Mouse (Mus musculus): ENCODE measurements around the gene Sec14l2. TPM values are rescaled to one million over a fixed set of nuclear protein-coding genes. Genes with fewer than 3 reads are reported as not detected.
A peak's percentile ranks its signal among the peaks of the same experiment; 100 is the strongest.

Sec14l2 gene
- polyA plus RNA-seq, 1 experiment from 2014 or later, result 1.5 TPM

DNA sequence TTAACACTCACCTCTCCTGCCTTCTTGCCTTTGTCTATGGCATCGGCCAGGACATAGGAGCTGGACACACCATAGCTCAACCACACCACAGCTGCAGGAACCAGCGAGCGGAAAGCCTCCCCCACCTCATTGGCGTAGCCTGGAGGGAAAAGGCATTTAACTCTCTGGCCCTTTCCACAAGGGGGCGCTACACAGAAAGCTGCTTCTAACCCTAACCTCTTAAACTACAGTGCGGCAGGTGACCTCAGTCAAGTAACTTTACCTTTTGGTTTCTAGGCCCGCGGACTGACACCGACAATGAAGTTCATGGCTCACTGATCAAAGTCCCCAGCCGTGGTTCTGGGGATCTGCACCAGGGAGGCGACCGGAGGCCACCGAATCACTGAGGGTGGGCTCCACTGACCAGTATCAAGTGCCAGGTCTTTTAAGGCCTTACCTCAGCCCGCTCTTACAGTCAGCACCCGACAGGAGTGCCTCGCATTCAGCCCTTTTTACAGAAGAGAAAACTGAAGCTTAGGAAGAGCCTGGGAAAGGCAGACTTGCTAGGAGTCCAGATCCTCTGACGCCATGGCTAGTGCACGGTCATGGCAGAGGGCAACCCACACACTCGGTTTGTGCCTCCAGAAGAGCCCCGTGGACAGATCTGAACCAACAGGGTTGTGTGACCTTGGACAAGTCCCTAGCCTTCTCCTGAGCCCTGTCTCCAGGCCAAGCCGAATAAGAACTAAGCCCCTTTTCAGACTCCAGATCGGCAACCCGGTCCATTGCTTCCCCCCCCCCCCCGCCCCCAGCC lies 28.6 kb downstream of the Sec14l2 start:
- peak overlapping the region; percentile 53 for H3K4me3 ChIP-seq
- peak overlapping the region; percentile 82 for H3K4me2 ChIP-seq
- no peaks in the 10 kb centered on the region for H3K9me3 ChIP-seq (replicated peaks)
- no peak for ATAC-seq
- peak overlapping the region; percentile 78; the same call in 1 of the 2 replicates for H3K27ac ChIP-seq
- 5% methylated on average over 22 of the region's 24 CpGs for WGBS
- peaks cover 29% of the 10 kb centered on the region for H3K4me1 ChIP-seq
- no peaks in the 10 kb centered on the region for H3K27me3 ChIP-seq
- peaks cover 8% of the 10 kb centered on the region; the same call in 1 of the 2 replicates for H3K36me3 ChIP-seq (ENCODE audit: poor library complexity, severe bottlenecking)
- H3K9ac ChIP-seq, result peak overlapping the region; percentile 64

DNA sequence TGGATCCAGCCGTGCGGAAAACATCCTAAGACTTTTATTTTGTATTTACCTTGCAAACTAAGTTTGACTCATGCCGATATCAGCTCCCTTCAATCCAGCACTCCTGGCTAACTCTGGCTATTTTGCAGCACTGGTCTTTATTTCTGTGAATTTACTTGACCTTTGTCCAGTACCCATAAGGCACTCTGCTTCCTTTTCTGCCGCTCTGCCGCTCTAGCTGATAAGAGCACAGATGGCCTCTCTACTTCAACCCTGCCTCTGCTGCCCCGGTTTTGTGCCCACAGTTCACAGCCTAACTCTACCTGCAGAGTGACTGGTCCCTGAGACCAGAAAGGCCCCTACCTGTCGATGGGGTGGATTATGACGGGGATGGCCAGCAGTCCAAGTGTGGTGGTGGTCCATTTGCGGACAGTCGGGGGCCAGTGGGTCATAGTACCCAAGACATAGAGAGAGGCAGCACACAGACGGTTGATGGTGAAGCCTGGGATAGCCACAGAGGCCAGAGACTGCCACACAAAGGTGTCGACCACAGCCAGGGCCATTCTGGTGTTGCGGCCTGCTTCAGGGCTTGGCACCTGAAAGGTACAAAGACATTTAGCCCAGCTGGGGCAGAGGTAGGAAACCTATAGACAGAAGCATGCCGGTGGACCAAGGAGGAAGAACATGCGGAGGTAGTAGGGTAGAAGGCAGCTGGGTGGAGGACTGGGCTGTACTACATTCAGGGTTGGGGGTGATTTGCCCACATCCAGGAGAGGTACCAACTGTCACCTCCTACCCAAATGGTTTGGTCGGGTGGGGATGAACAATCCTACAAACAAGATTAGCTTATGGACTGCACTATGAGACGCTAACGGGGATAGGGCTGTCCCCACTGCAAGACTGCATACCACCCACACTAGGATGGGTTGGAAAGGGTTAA lies 29.5 kb downstream of the Sec14l2 start:
- 85% methylated on average over 18 of the region's 18 CpGs for WGBS
- no peak overlapping the region for H3K4me3 ChIP-seq
- H3K9ac ChIP-seq, result peak overlapping the region; percentile 26; the same call in 1 of the 2 replicates

DNA sequence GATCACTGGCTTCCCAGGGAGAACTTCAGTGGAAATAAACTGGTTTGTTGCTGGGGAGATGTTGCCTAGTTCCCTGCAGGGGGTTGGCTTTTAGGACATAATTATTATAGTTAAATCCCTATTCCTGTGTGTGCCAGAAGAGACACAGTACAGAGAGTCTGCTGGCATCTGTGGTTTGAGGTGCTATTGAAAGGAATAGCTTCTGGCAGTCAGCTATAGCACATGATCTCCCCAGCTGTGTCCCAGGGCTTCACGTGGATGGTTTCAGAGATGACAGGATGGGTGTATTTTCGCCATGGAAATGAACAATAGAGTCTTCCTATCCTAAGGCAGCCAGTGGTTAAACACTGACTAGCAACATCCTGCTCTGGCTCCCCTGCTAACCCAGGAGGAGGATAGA lies 35.9 kb downstream of the Sec14l2 start:
- peaks cover 8% of the 10 kb centered on the region; the same call in 1 of the 2 replicates for H3K36me3 ChIP-seq (ENCODE audit: poor library complexity, severe bottlenecking)
- no peak overlapping the region for H3K27ac ChIP-seq
- H3K9me3 ChIP-seq (replicated peaks), result no peaks in the 10 kb centered on the region
- no peaks in the 10 kb centered on the region for H3K27me3 ChIP-seq
- H3K4me1 ChIP-seq, result no peaks in the 10 kb centered on the region
- no peak for ATAC-seq
- no peak overlapping the region for H3K9ac ChIP-seq
- H3K4me2 ChIP-seq, result no peak overlapping the region
- no peak overlapping the region for H3K4me3 ChIP-seq
- 53% methylated on average over 2 of the region's 2 CpGs for WGBS

More for the DNA sequence above, 29.5 kb downstream of the Sec14l2 start:
- Histone ChIP-seq H3K27ac (no peak overlapping the region), H3K9me3 (replicated peaks) (no peaks in the 10 kb centered on the region), H3K27me3 (no peaks in the 10 kb centered on the region), H3K4me2 (peak overlapping the region; percentile 82), H3K36me3 (ENCODE audit: poor library complexity, severe bottlenecking) (peaks cover 8% of the 10 kb centered on the region; the same call in 1 of the 2 replicates), H3K4me1 (peaks cover 29% of the 10 kb centered on the region)
- ATAC-seq, result no peak

DNA sequence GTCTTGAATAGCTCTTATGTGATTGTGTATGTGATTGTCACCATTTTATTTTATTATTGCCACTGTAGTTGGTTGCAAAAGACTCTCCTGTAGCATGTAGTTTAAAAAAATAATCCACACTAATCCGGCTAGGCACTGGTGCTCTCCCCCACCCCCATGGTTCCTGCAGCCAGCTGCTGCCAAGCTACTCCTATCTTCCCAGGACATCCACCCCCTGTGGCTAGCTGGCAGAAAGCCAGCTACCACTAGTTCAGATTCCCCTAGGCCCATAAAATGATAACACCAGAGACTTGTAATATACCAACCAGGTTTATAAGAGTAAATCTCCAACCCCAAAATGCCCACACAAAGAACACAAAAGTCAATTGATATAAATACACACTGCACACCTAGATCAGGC lies 37.0 kb downstream of the Sec14l2 start:
- H3K9me3 ChIP-seq (replicated peaks), result no peaks in the 10 kb centered on the region
- H3K27ac ChIP-seq, result no peak overlapping the region
- ATAC-seq, result no peak
- no peaks in the 10 kb centered on the region for H3K4me1 ChIP-seq
- peaks cover 7% of the 10 kb centered on the region; the same call in 1 of the 2 replicates for H3K36me3 ChIP-seq (ENCODE audit: poor library complexity, severe bottlenecking)
- H3K9ac ChIP-seq, result no peak overlapping the region
- WGBS, result 66% methylated on average over 1 of the region's 1 CpGs
- H3K4me3 ChIP-seq, result no peak overlapping the region
- H3K4me2 ChIP-seq, result no peak overlapping the region
- no peaks in the 10 kb centered on the region for H3K27me3 ChIP-seq

DNA sequence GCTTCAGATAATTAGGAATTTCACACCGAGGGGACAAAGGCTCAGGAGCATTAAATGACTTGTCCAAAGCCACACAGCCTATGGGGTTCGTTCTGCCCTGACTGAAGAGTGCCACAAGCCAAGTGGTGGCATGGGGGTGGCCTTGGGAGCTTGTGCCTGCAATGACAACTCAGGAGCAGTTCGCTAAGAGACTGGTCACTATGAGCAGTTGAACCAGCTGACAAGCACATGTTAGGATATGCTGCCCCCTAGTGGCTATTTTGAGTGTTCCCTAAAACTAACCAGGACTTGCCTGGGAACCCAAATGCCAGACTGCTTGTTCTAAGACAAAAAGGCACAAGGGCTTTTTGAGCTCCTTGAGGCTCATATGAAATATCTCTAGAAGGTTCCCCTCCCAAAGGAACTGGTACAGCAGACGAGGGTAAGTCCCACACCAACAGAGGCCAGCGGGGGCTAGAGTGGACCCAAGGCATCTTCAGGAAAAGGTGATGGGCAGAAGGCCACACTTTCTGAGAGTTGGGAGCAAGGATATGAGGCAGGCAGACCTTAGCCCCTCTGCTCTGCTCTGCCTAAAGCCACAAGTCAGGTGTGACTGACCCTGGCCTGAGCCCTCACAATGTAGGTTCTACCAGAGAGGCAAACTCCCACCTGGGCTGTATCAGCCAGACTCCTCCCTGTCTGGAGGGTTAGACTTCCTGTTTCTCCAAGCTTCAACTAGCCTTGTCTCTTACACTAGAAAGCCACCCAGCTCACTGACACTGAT lies 39.7 kb downstream of the Sec14l2 start:
- Histone ChIP-seq H3K9ac (no peak overlapping the region), H3K9me3 (replicated peaks) (no peaks in the 10 kb centered on the region), H3K36me3 (ENCODE audit: poor library complexity, severe bottlenecking) (no peaks in the 10 kb centered on the region), H3K27ac (no peak overlapping the region), H3K4me2 (no peak overlapping the region), H3K27me3 (0 out of 2 replicates have a peak, but pooled peaks cover 4% of the 10 kb centered on the region), H3K4me3 (no peak overlapping the region), H3K4me1 (no peaks in the 10 kb centered on the region)
- ATAC-seq, result peak; percentile 21; the same call in 1 of the 2 replicates
- WGBS, result 28% methylated on average over 5 of the region's 5 CpGs

DNA sequence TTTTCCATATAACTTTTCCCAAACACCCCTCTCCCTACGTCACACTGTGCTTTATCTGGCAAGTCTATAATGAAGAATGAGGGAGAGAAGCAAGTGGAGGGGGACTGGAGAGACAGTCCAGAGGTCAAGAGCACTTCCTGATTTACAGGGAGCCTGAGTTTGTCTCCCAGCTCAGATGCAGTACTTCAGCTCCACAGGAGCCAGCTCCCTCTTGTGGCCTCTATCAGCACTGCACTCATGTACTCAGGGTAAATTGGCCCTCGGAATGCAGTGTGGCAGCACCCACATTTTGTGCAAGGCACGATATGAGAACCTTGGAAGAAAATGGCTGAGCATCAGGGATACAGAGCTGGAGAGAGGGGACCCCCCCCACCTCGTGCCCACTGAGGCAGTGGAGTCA lies 43.0 kb downstream of the Sec14l2 start:
- Histone ChIP-seq H3K4me3 (no peak overlapping the region), H3K9me3 (replicated peaks) (no peaks in the 10 kb centered on the region), H3K4me2 (no peak overlapping the region), H3K27me3 (0 out of 2 replicates have a peak, but pooled peaks cover 7% of the 10 kb centered on the region), H3K36me3 (ENCODE audit: poor library complexity, severe bottlenecking) (no peaks in the 10 kb centered on the region), H3K4me1 (no peaks in the 10 kb centered on the region), H3K9ac (no peak overlapping the region), H3K27ac (no peak overlapping the region)
- WGBS, result 10% methylated on average over 4 of the region's 4 CpGs
- no peak for ATAC-seq

DNA sequence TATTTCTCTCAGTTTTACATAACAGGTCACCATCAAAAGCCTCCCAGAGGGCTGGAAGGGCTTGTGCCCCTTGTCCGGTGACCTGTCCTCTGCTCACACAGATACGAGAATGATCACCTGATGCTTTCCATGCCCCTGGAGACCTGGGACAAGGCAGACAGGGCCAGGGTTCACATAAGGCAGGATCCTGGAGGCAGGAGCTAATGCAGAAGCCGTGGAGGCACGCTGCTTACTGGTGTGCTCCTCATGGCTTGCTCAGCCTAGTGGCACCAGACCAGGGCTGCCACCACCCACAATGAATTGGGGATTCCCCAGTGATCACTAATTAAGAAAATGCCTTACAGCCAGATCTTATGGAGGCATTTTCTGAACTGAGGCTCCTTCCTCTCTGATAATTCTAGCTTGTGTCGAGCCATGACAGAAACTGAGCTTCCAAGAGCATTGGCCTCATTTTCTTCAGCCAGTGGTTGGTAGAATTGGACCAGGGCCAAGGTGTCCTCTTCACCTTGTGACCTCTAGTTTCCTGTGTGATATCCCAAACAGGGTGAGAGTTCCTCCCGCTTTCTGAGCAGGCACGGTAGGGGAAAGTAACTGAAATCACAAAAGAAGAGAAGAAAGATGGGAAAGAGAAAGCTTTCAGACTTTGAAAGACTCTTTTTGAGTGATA lies 44.8 kb downstream of the Sec14l2 start:
- no peaks in the 10 kb centered on the region for H3K9me3 ChIP-seq (replicated peaks)
- H3K27me3 ChIP-seq, result 0 out of 2 replicates have a peak, but pooled peaks cover 7% of the 10 kb centered on the region
- no peak for ATAC-seq
- H3K36me3 ChIP-seq (ENCODE audit: poor library complexity, severe bottlenecking), result no peaks in the 10 kb centered on the region
- H3K9ac ChIP-seq, result no peak overlapping the region
- H3K4me1 ChIP-seq, result no peaks in the 10 kb centered on the region
- WGBS, result 82% methylated on average over 7 of the region's 7 CpGs
- no peak overlapping the region for H3K4me2 ChIP-seq
- no peak overlapping the region for H3K27ac ChIP-seq
- no peak overlapping the region for H3K4me3 ChIP-seq

DNA sequence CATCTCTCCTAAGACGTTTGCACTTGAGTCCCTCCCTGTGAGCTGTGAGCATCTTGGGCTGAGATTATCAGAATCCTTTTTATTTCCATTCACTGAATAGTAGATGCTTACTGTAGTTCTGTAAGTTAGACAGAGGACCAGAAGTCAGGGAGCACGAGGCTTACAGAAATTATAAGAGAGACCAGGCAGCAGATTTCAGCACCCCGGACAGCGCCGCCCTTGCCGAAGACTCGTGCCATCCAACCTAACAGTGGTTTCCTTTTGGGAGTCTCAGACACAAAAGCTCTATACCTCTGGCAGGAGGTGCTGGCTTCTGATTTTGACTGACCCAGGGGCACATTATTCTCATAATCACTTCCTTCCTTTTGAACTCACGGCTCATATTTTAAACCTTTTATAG lies 46.6 kb downstream of the Sec14l2 start:
- WGBS, result 12% methylated on average over 8 of the region's 8 CpGs
- Histone ChIP-seq H3K9ac (no peak overlapping the region), H3K9me3 (replicated peaks) (no peaks in the 10 kb centered on the region), H3K36me3 (ENCODE audit: poor library complexity, severe bottlenecking) (no peaks in the 10 kb centered on the region), H3K4me1 (no peaks in the 10 kb centered on the region), H3K27ac (no peak overlapping the region), H3K4me3 (no peak overlapping the region), H3K4me2 (no peak overlapping the region), H3K27me3 (0 out of 2 replicates have a peak, but pooled peaks cover 7% of the 10 kb centered on the region)
- no peak for ATAC-seq

DNA sequence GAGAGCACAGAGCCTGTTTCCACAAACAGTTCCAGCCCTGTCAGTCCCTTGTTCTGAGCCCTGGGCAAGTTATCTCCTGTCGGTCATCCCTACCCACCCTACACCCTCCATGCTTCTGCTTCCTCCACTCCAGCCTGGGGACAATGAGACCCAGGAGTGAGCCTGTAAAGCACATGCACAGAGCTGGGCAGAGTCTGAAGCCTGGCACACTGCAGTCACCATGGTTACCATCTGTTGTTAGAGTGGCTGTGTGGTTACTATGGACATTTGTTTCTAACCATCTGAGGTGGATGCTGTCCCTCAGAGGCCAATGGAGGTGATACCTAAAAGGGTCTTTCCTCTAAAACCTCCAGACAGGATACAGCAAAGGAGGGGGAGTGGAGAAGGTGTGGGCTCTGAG lies 53.6 kb downstream of the Sec14l2 start:
- peak; percentile 61; the same call in 1 of the 2 replicates for ATAC-seq
- no peaks in the 10 kb centered on the region for H3K27me3 ChIP-seq
- no peaks in the 10 kb centered on the region for H3K9me3 ChIP-seq (replicated peaks)
- no peak overlapping the region for H3K9ac ChIP-seq
- no peak overlapping the region for H3K27ac ChIP-seq
- no peaks in the 10 kb centered on the region for H3K36me3 ChIP-seq (ENCODE audit: poor library complexity, severe bottlenecking)
- no peak overlapping the region for H3K4me2 ChIP-seq
- WGBS, result 88% methylated on average over 1 of the region's 1 CpGs
- no peaks in the 10 kb centered on the region for H3K4me1 ChIP-seq
- no peak overlapping the region for H3K4me3 ChIP-seq

DNA sequence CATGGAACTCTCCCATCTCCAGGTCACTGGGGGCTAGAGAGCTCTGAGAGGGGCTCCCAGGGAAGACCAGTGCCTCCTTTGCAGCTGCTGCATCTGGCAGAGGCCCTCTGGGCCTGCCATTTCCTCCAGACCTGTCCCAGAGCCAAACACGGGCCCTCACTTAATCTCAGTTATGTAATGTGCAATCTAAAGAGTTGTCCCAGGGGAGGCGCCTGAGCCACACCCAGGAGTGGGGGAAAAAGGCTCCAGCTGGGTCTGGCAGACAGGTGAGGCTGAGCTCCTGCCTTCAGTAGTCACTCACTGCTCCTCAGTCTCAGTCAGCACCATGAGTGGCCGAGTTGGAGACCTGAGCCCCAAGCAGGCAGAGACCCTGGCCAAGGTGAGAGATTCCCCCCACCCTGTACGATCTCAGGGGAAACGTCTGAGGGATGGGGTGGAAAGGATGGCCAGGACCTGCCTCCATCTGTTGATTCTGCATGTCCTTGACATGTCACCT lies 58.5 kb downstream of the Sec14l2 start, which contains the start of gene Sec14l3:
Gene Sec14l3 (plus strand): TSS at position 215 of the 496 bp plus-strand sequence.
- Histone ChIP-seq H3K4me2 (no peak within 1 kb of the TSS), H3K27ac (no peak within 1 kb of the TSS), H3K9ac (no peak within 1 kb of the TSS), H3K4me3 (no peak within 1 kb of the TSS), H3K4me1 (no peaks in the 10 kb centered on the region), H3K36me3 (ENCODE audit: poor library complexity, severe bottlenecking) (no peaks in the 10 kb centered on the region), H3K9me3 (replicated peaks) (no peaks in the 10 kb centered on the region), H3K27me3 (no peaks in the 10 kb centered on the region)
- ATAC-seq, result no peak
- 67% methylated on average over 5 of the region's 5 CpGs for WGBS

DNA sequence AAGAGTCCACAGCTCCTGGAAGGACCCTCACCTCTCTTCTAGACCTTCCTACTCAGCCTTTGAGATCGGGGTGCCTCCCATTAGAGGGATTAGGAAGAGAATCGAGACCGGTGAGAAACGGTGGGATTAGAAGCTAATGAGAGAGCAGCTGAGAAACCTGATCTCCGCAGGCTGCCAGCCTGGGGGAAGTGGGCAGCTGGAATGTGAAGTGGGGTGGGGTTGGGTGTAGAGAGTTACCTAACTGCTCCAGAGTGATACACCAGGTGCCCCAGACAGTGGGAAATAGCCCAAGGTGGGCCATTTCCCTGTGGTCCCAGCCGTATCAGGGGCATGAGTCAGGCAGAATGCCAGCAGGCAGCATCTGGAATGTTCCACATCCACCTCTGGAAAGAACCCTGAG lies 60.2 kb downstream of the Sec14l2 start:
- Histone ChIP-seq H3K4me1 (no peaks in the 10 kb centered on the region), H3K36me3 (ENCODE audit: poor library complexity, severe bottlenecking) (no peaks in the 10 kb centered on the region), H3K4me2 (no peak overlapping the region), H3K27me3 (no peaks in the 10 kb centered on the region), H3K9me3 (replicated peaks) (no peaks in the 10 kb centered on the region), H3K9ac (no peak overlapping the region), H3K27ac (no peak overlapping the region), H3K4me3 (no peak overlapping the region)
- WGBS, result 26% methylated on average over 6 of the region's 6 CpGs
- ATAC-seq, result no peak

All from forebrain, embryonic 13.5 days (tissue).